Mouse (Mus musculus) C2C12 (cell line): ENCODE measurements at regions not wholly inside any gene's neighbourhood (a gene's known extent, or its start where the extent isn't known, plus 50 kb on each side); places are given as distances from the start of the nearest gene placed in this dataset.

Experiments used
- CTCF ChIP-seq: IDR thresholded peaks from one replicate; pipeline ENCODE4 v1.5.1; 2011; ENCODE audit not compliant: control insufficient read depth, insufficient read depth, insufficient read length
- FOSL1 ChIP-seq: IDR thresholded peaks from one replicate; pipeline ENCODE4 v1.8.0; 2011; ENCODE audit warnings: mild to moderate bottlenecking, low read length; ENCODE audit not compliant: poor library complexity, insufficient read depth, severe bottlenecking
- MAX ChIP-seq: IDR thresholded peaks from one replicate; pipeline ENCODE4 v1.6.1; 2011; ENCODE audit warnings: mild to moderate bottlenecking, control low read depth
- MYOD1 ChIP-seq: IDR thresholded peaks from one replicate; pipeline ENCODE4 v1.6.1; 2011; ENCODE audit warnings: low read depth; ENCODE audit not compliant: control insufficient read depth, insufficient read length
- MYOG ChIP-seq: IDR thresholded peaks from one replicate; pipeline ENCODE4 v1.6.1; 2011; ENCODE audit not compliant: control insufficient read depth, insufficient read length; ENCODE audit errors: extremely low read depth
- USF1 ChIP-seq: IDR thresholded peaks from one replicate; pipeline ENCODE4 v1.6.1; 2011; ENCODE audit warnings: low read depth, mild to moderate bottlenecking, control low read depth, moderate library complexity

DNA sequence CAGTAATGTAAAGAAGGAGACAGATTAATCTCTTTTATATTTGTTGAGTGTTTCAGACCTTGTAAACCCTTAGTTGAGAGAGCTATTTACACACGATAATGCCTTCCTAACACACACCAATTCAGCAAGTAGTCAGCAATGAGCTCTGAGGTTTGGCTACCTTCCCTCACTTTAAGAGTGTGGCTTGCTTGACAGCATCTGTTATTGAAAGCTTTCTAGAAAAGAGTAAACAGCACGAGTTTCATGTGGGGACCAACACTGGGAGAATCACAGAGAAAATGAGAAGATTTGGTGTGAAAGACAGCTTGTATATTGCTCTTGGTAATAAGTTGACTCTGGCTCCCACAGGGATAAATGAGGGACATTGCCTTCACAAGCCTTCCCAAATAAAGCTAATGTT lies 688.1 kb upstream of the Zeb2 start:
- no peak for TF ChIP-seq CTCF
- TF ChIP-seq MYOD1 = no peak
- TF ChIP-seq MYOG = no peak
- TF ChIP-seq MAX = no peak
- TF ChIP-seq USF1 = no peak
- TF ChIP-seq FOSL1 = no peak
